Mouse (Mus musculus) heart, embryonic 13.5 days (tissue): Measurements from ENCODE around the gene Cib4. TPM values are rescaled to one million over a fixed set of nuclear protein-coding genes. Genes with fewer than 3 reads are reported as not detected.
A peak's percentile ranks its signal among the peaks of the same experiment; 100 is the strongest.

Experiments used
- ATAC-seq: fragments of 200-750 bp; cut with Nextera tagmentation; 2 replicates; pipeline ENCODE4 v1.8.0; 2017; ENCODE audit warnings: moderate TSS enrichment; ENCODE audit not compliant: insufficient number of reproducible peaks, low FRiP score, low TSS enrichment; ENCODE audit errors: extremely low read depth
- H3K27ac ChIP-seq: fragments of 300-500 bp; sonication (generic); replicated peaks from 2 replicates; pipeline ENCODE4 v1.5.1; 2015; ENCODE audit warnings: moderate library complexity, mild to moderate bottlenecking, inconsistent platforms
- H3K27me3 ChIP-seq: fragments of 300-500 bp; sonication (generic); replicated peaks from 2 replicates; pipeline ENCODE4 v1.6.1; 2015; ENCODE audit warnings: mild to moderate bottlenecking, inconsistent platforms
- H3K36me3 ChIP-seq: fragments of 300-500 bp; sonication (generic); 2 replicates; pipeline ENCODE4 v1.6.1; 2015; ENCODE audit warnings: mild to moderate bottlenecking, inconsistent platforms
- H3K4me1 ChIP-seq: fragments of 300-500 bp; sonication (generic); 2 replicates; pipeline ENCODE4 v1.6.1; 2015; ENCODE audit warnings: inconsistent platforms
- H3K4me2 ChIP-seq: fragments of 300-500 bp; sonication (generic); 2 replicates; pipeline ENCODE4 v1.6.1; 2015; ENCODE audit warnings: inconsistent platforms, mild to moderate bottlenecking, moderate library complexity
- H3K4me3 ChIP-seq: fragments of 300-500 bp; sonication (generic); 2 replicates; pipeline ENCODE4 v1.5.1; 2015; ENCODE audit warnings: moderate library complexity, mild to moderate bottlenecking, inconsistent platforms
- H3K9ac ChIP-seq: fragments of 300-500 bp; sonication (generic); 2 replicates; pipeline ENCODE4 v1.6.1; 2015; ENCODE audit warnings: inconsistent platforms, mild to moderate bottlenecking, moderate library complexity
- H3K9me3 ChIP-seq: fragments of 300-500 bp; sonication (generic); 2 replicates; pipeline ENCODE4 v1.6.1; 2016; ENCODE audit warnings: inconsistent platforms
- WGBS: fragments of 180-500 bp; shearing (Covaris S2); methylation state at CpG from one replicate; pipeline ENCODE4 v1.1.7; 2015; ENCODE audit warnings: mixed read lengths; 5-methylcytosine and 5-hydroxymethylcytosine counted together
- polyA plus RNA-seq: library from polyadenylated mRNA; unstranded; fragments of >200 nt; fragmentation: Nextera tagmentation; extraction: Ambion mirVana; gene quantifications from 2 replicates; pipeline ENCODE4 v1.2.1, GENCODE M21; 2015

Cib4 gene
- not detected in 2 replicates for polyA plus RNA-seq

DNA sequence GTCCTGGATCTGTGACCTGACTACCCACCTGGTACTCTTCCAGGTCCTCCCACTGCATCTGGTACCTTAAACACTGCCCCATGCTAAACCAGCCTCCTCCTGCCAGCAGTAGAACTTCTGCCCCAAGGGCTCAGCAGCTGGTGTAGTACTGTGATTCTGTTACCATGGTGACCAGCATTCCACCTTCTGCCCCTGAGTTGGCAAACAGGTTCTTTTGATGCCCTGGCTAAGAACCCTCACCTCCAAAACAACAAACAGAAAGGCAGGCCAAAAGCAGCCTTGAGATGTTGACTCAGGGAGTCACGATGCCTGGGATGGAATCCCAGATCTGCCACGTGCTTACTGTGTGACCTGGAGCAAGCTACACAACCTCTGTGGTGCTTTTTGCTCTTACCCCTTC is at the start of gene Cib4:
Cib4 (minus strand) TSS at position 139 of the 400 bp plus-strand sequence.
- no peaks in the 10 kb centered on the region for H3K9me3 ChIP-seq
- H3K9ac ChIP-seq, result no peak within 1 kb of the TSS
- no peaks in the 10 kb centered on the region for H3K27me3 ChIP-seq
- ATAC-seq, result no peak
- H3K4me1 ChIP-seq, result peaks cover 21% of the 10 kb centered on the region
- 67% methylated on average over 2 of the region's 2 CpGs for WGBS
- H3K4me3 ChIP-seq, result no peak within 1 kb of the TSS
- no peaks in the 10 kb centered on the region for H3K36me3 ChIP-seq
- no peak within 1 kb of the TSS for H3K27ac ChIP-seq
- H3K4me2 ChIP-seq, result no peak within 1 kb of the TSS

DNA sequence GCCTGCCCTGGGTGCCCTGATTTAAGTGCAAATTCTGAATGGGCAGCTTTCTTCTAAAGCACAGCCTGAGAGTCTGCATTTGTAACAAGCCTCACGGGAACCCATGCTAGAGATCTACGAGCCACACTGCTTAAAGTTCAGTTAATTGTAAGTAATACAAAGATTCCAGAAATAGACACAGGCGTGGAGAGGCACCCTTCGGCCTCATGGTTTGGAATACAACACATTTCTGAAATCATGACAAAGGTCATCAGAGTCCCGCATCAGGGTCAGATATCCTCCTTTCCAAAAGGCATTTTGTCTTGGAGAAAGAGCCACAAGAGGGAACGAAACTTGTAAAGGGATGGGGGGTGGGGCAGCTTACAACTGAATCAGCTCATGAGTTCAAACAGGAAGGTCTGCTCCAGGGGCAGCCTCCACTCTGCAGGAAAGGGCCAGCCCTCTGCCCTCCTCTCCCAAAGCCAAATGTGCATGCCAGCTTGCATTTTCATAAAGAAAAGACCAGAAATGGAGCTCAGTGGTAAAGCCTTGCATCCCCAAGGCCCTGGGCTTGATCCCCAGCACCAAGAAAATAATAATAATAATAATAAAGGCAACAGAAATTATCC is 49.4 kb upstream of the Cib4 start:
- Histone ChIP-seq H3K36me3 (no peaks in the 10 kb centered on the region), H3K27ac (peak overlapping the region; percentile 88), H3K9ac (peak overlapping the region; percentile 69; the same call in 1 of the 2 replicates), H3K4me3 (no peak overlapping the region), H3K4me1 (peaks cover 64% of the 10 kb centered on the region), H3K9me3 (no peaks in the 10 kb centered on the region), H3K27me3 (peaks cover 8% of the 10 kb centered on the region; the same call in 1 of the 2 replicates), H3K4me2 (no peak overlapping the region; the same call in 1 of the 2 replicates)
- no peak for ATAC-seq
- 24% methylated on average over 6 of the region's 6 CpGs for WGBS

DNA sequence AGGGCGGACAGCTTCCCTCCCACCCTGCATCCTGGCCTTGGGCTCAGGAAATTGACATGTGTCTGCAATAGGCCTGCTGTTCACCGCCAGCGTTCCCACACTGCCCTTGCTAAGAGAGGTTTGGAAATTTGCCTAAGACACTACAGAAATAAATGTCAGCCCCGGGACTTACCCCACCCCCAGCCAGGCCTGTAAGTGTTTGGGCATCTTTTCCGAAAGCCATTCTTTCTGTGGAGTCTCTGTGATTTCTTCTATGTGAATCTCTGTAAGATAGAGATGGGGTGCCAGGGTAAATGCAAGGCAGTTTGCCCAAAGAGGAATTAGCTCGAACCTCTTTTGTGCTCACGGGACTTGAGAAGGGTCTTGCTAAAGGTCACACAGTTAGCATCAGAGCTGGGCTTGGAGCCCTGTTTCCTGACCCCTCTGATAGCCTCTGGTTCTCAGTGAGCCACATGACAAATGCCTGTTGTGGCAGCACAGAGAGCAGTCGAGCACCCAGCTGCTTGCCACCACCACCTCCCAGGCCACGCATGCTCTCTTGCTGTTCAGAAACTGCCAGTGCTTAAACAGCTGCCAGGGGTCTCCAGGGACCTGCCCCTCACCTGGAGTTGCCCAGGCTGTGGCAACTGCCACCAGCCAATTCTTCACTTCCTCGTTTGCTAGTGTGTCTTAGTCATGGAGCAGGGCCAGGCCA is 48.3 kb upstream of the Cib4 start:
- H3K4me2 ChIP-seq, result peak overlapping the region; percentile 14
- H3K27me3 ChIP-seq, result peaks cover 19% of the 10 kb centered on the region
- H3K4me1 ChIP-seq, result peaks cover 75% of the 10 kb centered on the region
- peak overlapping the region; percentile 69 for H3K9ac ChIP-seq
- 16% methylated on average over 10 of the region's 10 CpGs for WGBS
- ATAC-seq, result no peak; the same call in 1 of the 2 replicates
- no peak overlapping the region for H3K4me3 ChIP-seq
- peak overlapping the region; percentile 88 for H3K27ac ChIP-seq
- no peaks in the 10 kb centered on the region for H3K36me3 ChIP-seq
- H3K9me3 ChIP-seq, result no peaks in the 10 kb centered on the region

DNA sequence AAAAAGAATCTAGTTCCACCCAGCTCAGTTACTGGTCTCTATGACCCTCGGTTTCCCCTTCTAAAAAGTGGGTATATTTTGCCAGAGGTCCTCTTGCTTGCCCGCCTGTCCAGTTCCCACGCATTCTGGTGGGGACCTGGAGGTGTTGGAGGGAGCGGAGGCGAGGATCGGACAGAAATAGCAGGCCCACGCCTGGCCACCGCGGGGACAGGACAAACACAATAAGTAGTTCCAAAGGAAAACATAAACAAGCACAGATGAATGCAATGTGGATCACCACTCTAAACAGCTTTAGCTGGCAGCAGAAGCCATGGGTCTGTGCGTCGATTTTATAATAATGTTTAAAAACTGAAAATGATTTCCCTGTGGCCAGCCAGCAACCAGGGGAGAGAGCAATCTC is 47.7 kb upstream of the Cib4 start:
- peak overlapping the region; percentile 88 for H3K27ac ChIP-seq
- no peak overlapping the region for H3K4me3 ChIP-seq
- H3K9ac ChIP-seq, result peak overlapping the region; percentile 69
- peaks cover 81% of the 10 kb centered on the region for H3K4me1 ChIP-seq
- peak overlapping the region; percentile 14 for H3K4me2 ChIP-seq
- H3K27me3 ChIP-seq, result peaks cover 25% of the 10 kb centered on the region
- no peak for ATAC-seq
- H3K9me3 ChIP-seq, result no peaks in the 10 kb centered on the region
- WGBS, result 53% methylated on average over 11 of the region's 11 CpGs
- H3K36me3 ChIP-seq, result no peaks in the 10 kb centered on the region

DNA sequence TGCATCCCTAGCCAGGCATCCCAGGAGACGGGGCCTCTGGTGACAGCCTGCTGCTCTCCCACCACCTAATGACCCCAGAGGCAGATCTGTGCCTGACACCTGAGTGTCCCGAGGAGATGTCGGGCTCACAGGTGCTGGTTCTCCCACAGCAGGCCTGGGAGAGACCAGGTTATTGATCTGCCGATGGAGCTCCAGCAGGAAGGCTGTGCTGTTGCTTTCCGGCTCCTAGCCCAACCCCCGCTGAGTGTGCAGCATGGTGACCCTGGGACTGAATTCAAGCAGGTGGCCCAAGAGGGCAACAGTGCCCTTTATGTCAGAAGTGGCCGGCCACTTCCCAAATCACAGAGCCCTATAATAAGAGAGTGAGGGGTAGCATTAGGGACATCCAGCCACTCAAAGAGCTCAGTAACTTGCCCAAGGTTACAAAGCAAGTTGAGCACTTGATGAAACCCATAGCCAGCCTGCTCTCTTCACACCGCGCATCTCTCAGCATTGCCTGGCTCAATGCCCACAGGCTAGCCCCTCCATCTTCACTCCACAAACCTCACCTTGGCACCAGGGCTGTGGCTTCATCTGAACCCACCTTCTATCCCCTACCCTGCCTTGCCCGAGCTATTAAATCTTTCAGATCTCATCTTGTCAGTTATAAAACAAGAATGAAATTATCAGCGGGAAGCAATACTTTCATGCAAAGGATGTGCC is 46.8 kb upstream of the Cib4 start:
- no peak for ATAC-seq
- Histone ChIP-seq H3K4me1 (peaks cover 85% of the 10 kb centered on the region), H3K9me3 (no peaks in the 10 kb centered on the region), H3K9ac (peak overlapping the region; percentile 28; the same call in 1 of the 2 replicates), H3K36me3 (no peaks in the 10 kb centered on the region), H3K4me3 (no peak overlapping the region), H3K27ac (peak overlapping the region; percentile 88), H3K4me2 (peak overlapping the region; percentile 94; the same call in 1 of the 2 replicates), H3K27me3 (peaks cover 26% of the 10 kb centered on the region)
- 72% methylated on average over 11 of the region's 11 CpGs for WGBS

DNA sequence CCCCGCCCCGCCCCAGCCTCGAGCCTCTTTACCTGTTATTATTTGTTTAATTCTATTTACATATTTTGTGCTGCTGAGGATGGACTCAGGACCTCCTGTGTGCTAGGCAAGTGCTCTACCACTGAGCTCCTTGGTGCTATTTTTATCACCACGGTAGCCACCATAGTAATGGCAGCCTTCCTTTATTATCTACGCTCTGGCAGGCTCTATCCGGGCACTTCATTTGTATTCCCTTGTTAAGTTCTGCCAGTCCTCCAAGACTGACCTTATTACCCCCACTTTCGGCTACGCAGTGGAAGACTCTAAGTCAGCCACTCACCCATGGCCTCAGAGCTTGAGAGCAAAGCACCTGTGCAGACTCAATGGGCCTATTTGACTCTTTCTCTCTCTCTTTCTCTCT is 46.1 kb upstream of the Cib4 start:
- Histone ChIP-seq H3K36me3 (no peaks in the 10 kb centered on the region), H3K9me3 (no peaks in the 10 kb centered on the region), H3K4me2 (peak overlapping the region; percentile 94), H3K4me1 (peaks cover 92% of the 10 kb centered on the region), H3K27ac (peak overlapping the region; percentile 88), H3K9ac (no peak overlapping the region), H3K4me3 (no peak overlapping the region), H3K27me3 (peaks cover 26% of the 10 kb centered on the region)
- ATAC-seq, result no peak
- WGBS, result 54% methylated on average over 8 of the region's 8 CpGs

DNA sequence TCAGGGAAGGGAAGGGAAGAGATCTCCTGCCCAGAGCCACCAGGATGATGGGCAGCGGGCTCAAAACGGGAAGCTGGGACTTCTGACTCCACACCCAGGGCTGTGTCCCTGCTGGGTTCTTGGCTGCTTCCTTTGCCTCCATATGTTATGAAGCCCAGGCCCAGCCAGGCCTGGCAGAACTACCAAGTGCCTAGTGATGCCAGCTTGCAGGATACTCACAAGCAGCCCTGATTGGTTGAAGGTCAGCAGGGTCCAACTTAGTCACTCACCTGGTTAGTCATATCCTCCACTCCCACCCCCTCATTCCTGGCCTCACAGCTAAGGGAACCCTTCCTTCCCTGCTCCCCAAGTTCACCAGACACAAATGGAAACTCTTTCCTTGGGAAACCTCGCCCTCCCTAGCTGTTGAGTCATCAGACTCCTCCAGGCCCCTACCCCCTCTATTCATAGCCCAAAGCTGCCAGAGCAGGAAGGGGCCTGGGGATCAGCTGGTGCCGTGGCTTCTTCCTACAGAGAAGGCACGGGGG is 45.6 kb upstream of the Cib4 start:
- peaks cover 95% of the 10 kb centered on the region for H3K4me1 ChIP-seq
- H3K27me3 ChIP-seq, result peaks cover 26% of the 10 kb centered on the region
- no peaks in the 10 kb centered on the region for H3K36me3 ChIP-seq
- WGBS, result 47% methylated on average over 5 of the region's 5 CpGs
- no peak for ATAC-seq
- no peaks in the 10 kb centered on the region for H3K9me3 ChIP-seq
- no peak overlapping the region for H3K4me3 ChIP-seq
- H3K9ac ChIP-seq, result peak overlapping the region; percentile 86; the same call in 1 of the 2 replicates
- H3K4me2 ChIP-seq, result peak overlapping the region; percentile 94
- H3K27ac ChIP-seq, result peak overlapping the region; percentile 88

DNA sequence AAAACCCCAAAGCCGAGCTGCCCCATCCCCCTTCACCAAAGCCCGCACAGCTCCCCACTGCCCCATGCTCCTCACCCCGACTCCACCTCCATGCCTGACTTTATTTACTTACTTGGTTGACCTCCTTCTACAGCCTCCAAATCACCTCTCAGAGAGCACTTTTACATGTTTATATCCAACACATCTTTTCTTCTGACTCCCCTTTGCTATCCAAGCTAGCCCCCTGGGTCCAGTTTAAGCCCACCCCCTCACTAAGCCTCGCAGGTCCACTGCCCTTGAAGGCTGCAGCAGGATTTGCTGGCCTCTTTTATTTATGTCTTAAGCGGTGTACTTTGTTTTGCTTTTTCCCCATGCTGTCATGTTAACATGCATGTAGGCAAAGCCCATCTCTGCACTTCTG is 44.6 kb upstream of the Cib4 start:
- Histone ChIP-seq H3K9me3 (no peaks in the 10 kb centered on the region), H3K4me3 (peak overlapping the region; percentile 71; the same call in 1 of the 2 replicates), H3K4me2 (peak overlapping the region; percentile 94), H3K9ac (peak overlapping the region; percentile 86), H3K27ac (no peak overlapping the region), H3K36me3 (no peaks in the 10 kb centered on the region), H3K27me3 (peaks cover 26% of the 10 kb centered on the region), H3K4me1 (peaks cover 89% of the 10 kb centered on the region)
- ATAC-seq, result no peak
- 69% methylated on average over 5 of the region's 5 CpGs for WGBS

DNA sequence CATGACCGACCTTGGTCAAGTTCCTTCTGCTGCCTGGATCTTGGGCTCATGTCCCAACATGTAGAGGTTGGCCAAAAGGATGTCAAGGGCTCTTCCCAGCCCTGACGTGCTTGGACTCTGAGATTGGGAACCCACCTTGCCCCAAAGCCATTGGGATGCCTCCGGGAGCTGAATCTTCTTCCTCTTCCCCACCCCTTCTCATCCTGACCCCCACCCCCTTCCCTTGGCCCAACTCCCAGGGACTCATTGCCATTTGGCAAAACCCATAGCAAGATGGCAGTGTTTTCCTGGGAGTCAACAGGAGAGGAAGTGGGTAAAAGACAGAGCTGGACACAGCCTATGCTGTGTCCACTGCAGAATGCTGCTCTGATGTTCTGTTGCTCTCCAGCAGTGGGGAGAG is 43.9 kb upstream of the Cib4 start:
- 47% methylated on average over 3 of the region's 3 CpGs for WGBS
- peak overlapping the region; percentile 94 for H3K4me2 ChIP-seq
- H3K36me3 ChIP-seq, result no peaks in the 10 kb centered on the region
- no peak for ATAC-seq
- H3K9me3 ChIP-seq, result no peaks in the 10 kb centered on the region
- peaks cover 82% of the 10 kb centered on the region for H3K4me1 ChIP-seq
- peak overlapping the region; percentile 71 for H3K4me3 ChIP-seq
- peak overlapping the region; percentile 85; the same call in 1 of the 2 replicates for H3K27ac ChIP-seq
- peaks cover 26% of the 10 kb centered on the region for H3K27me3 ChIP-seq
- peak overlapping the region; percentile 86 for H3K9ac ChIP-seq

DNA sequence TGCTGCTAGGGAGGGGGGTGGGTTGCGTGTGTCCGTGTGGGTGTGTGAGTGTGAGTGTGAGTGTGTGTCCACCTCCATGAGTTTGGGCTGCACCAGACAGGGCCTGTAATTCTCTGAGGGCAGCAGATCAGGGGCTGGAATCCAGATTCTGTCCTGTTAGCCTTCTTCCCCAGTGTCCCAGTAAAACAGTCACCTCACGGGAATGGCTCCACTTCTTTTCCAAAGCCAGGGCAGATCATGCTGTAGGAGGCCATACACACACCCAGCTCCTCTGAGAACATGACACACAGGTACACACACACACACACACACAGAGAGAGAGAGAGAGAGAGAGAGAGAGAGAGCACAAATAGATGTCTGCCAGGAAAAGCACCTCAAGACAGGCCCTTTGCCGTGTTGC is 43.4 kb upstream of the Cib4 start:
- ATAC-seq, result no peak
- H3K27ac ChIP-seq, result peak overlapping the region; percentile 85
- WGBS, result 37% methylated on average over 4 of the region's 4 CpGs
- peak overlapping the region; percentile 86 for H3K9ac ChIP-seq
- H3K4me1 ChIP-seq, result peaks cover 77% of the 10 kb centered on the region
- peak overlapping the region; percentile 94 for H3K4me2 ChIP-seq
- H3K9me3 ChIP-seq, result no peaks in the 10 kb centered on the region
- peak overlapping the region; percentile 71 for H3K4me3 ChIP-seq
- no peaks in the 10 kb centered on the region for H3K36me3 ChIP-seq
- H3K27me3 ChIP-seq, result peaks cover 26% of the 10 kb centered on the region
